Mouse (Mus musculus) heart, postnatal 0 days (tissue): ENCODE data around the gene Mpp2. TPM values are rescaled to one million over a fixed set of nuclear protein-coding genes. Genes with fewer than 3 reads are reported as not detected.

ENCODE experiments used
- ATAC-seq: fragments of 200-750 bp; cut with Nextera tagmentation; 2 replicates; pipeline ENCODE4 v1.8.0; 2017; ENCODE audit warnings: low read depth, moderate number of reproducible peaks, moderate library complexity; ENCODE audit not compliant: insufficient read depth
- DNase-seq: peaks from one replicate; pipeline ENCODE4 v3.0.0-alpha.2; 2016; ENCODE audit warnings: low spot score
- H3K27ac ChIP-seq: fragments of 300-500 bp; sonication (generic); 2 replicates; pipeline ENCODE4 v1.5.1; 2014; ENCODE audit warnings: low read depth, mild to moderate bottlenecking
- H3K27me3 ChIP-seq: fragments of 300-500 bp; sonication (generic); 2 replicates; pipeline ENCODE4 v1.6.1; 2014; ENCODE audit warnings: low read length, mixed read lengths; ENCODE audit not compliant: control insufficient read depth, insufficient read depth
- H3K36me3 ChIP-seq: fragments of 300-500 bp; sonication (generic); replicated peaks from 2 replicates; pipeline ENCODE4 v1.6.1; 2014; ENCODE audit warnings: low read length, mixed read lengths; ENCODE audit not compliant: control insufficient read depth, insufficient read depth
- H3K4me1 ChIP-seq: fragments of 300-500 bp; sonication (generic); 2 replicates; pipeline ENCODE4 v1.6.1; 2014; ENCODE audit warnings: antibody characterized with exemption; ENCODE audit not compliant: control insufficient read depth, insufficient read depth
- H3K4me2 ChIP-seq: fragments of 300-500 bp; sonication (generic); 2 replicates; pipeline ENCODE4 v1.6.1; 2014; ENCODE audit warnings: low read depth, mild to moderate bottlenecking, low read length, moderate library complexity
- H3K4me3 ChIP-seq: fragments of 300-500 bp; sonication (generic); 2 replicates; pipeline ENCODE4 v1.5.1; 2014; ENCODE audit warnings: low read depth, low read length
- H3K9ac ChIP-seq: fragments of 300-500 bp; sonication (generic); replicated peaks from 2 replicates; pipeline ENCODE4 v1.6.1; 2014; ENCODE audit warnings: low read depth, low read length, mixed read lengths
- H3K9me3 ChIP-seq: fragments of 300-500 bp; sonication (generic); replicated peaks from 2 replicates; pipeline ENCODE4 v1.6.1; 2016; ENCODE audit warnings: low read length; ENCODE audit not compliant: control insufficient read depth
- CTCF ChIP-seq: IDR thresholded peaks from 2 replicates; pipeline ENCODE4 v1.5.1; 2016; ENCODE audit warnings: antibody characterized with exemption, control low read depth, low read depth
- EP300 ChIP-seq: IDR thresholded peaks from 2 replicates; pipeline ENCODE4 v1.6.1; 2016; ENCODE audit warnings: antibody characterized with exemption, low read depth
- WGBS: fragments of 180-500 bp; shearing (Covaris S2); extraction: QIAGEN DNeasy Blood & Tissue Kit; methylation state at CpG from one replicate; pipeline ENCODE4 v1.1.7; 2014; 5-methylcytosine and 5-hydroxymethylcytosine counted together
- polyA plus RNA-seq: library from polyadenylated mRNA; unstranded; fragments of >200 nt; fragmentation: Nextera tagmentation; extraction: Ambion mirVana; gene quantifications from 2 replicates; pipeline ENCODE4 v1.2.1, GENCODE M21; 2015
- total RNA-seq: library from RNA; depleted of rRNA; stranded (reverse); fragments of >200 nt; gene quantifications from 2 replicates; pipeline ENCODE4 v1.2.3, GENCODE M21; 2014; ENCODE audit warnings: low replicate concordance

Mpp2 gene
- total and polyA plus RNA-seq, 2 experiments from 2014 or later: 2.1 to 12.1 TPM

DNA sequence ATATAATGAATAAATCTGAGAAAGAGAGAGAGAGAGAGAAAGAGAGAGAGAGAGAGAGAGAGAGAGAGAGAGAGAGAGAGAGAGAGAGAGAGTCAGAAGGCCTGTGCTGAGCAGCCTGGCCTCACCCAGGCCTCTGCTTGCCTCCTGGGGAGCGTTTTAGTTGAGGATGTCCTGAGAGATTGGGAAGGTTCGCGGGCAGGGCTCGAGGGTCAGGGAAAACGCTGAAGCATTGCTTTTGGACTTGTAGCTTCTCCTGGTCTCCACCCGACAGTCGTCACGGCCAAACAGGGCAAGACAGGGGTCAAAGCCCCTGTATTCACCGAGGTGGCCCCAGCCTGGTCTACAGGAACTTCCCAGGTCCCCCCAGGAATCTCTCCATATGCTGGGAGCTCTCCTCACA lies 41.7 kb downstream of the Mpp2 start:
- Histone ChIP-seq H3K36me3 (no peaks in the 10 kb centered on the region), H3K27ac (no peak overlapping the region), H3K9ac (no peak overlapping the region), H3K4me2 (no peak overlapping the region), H3K27me3 (no peaks in the 10 kb centered on the region), H3K9me3 (no peaks in the 10 kb centered on the region), H3K4me3 (no peak overlapping the region), H3K4me1 (no peaks in the 10 kb centered on the region)
- no peak for TF ChIP-seq EP300
- no peak for TF ChIP-seq CTCF
- ATAC-seq: no peak
- WGBS: 78% methylated on average over 9 of the region's 9 CpGs
- no peak for DNase-seq

DNA sequence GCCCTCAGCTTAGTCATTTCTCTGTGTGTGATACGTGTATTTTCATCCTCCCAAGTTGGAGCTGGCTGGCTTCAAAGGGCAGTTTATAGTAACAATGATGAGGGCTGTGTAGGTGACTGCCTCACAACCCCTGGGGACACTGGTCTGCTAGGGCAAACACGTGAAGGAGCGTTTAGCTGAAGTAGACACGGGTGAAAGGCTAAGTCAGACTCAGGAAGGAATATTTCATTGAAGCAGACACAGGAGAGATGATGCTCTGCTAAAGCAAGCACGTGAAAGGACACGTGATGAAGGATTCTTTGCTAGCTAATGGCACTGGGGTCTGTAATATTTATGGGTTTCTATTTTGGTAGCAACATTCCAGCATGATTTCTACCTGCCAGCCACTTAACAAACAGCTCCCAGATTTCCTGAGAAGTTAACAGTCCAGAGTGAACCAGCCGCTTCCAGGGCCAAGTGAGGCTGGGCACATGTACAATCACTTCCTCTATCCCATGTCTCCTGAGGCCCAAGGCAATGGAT lies 43.6 kb downstream of the Mpp2 start:
- no peak overlapping the region for H3K4me3 ChIP-seq
- no peak for ATAC-seq
- WGBS: 69% methylated on average over 7 of the region's 7 CpGs
- no peaks in the 10 kb centered on the region for H3K9me3 ChIP-seq
- no peak overlapping the region for H3K27ac ChIP-seq
- no peak overlapping the region for H3K9ac ChIP-seq
- no peak overlapping the region for H3K4me2 ChIP-seq
- no peaks in the 10 kb centered on the region for H3K36me3 ChIP-seq
- peaks cover 2% of the 10 kb centered on the region; the same call in 1 of the 2 replicates for H3K4me1 ChIP-seq
- DNase-seq: no peak
- no peaks in the 10 kb centered on the region for H3K27me3 ChIP-seq
- TF ChIP-seq EP300 (no peak), CTCF (no peak)

DNA sequence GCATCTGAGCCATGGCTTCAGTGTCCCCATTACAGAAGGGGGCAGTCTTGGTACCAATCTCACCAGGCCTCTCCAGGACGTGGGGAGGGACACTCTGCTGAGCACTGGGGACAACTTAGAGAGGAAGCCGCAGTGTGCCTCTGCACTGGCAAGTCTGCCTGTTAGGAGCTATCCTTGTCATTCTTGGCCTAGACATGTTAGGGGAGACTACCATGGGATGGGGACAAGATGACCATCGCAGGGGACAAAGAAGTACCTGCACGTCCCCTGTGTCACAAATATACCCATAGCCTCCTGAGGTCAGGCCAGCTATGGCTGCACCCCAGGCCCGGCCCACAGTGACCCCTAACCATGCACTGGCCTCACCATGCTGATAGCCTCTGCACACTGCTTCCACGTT lies 44.9 kb downstream of the Mpp2 start:
- TF ChIP-seq CTCF (no peak), EP300 (no peak)
- H3K27ac ChIP-seq: no peak overlapping the region; the same call in 1 of the 2 replicates
- no peaks in the 10 kb centered on the region for H3K36me3 ChIP-seq
- ATAC-seq (no peak), DNase-seq (no peak)
- H3K9me3 ChIP-seq: no peaks in the 10 kb centered on the region
- WGBS: 85% methylated on average over 6 of the region's 6 CpGs
- peaks cover 4% of the 10 kb centered on the region; the same call in 1 of the 2 replicates for H3K4me1 ChIP-seq
- peak overlapping the region; percentile 49 for H3K4me2 ChIP-seq
- no peak overlapping the region for H3K9ac ChIP-seq
- peak overlapping the region; percentile 42; the same call in 1 of the 2 replicates for H3K4me3 ChIP-seq
- no peaks in the 10 kb centered on the region for H3K27me3 ChIP-seq

DNA sequence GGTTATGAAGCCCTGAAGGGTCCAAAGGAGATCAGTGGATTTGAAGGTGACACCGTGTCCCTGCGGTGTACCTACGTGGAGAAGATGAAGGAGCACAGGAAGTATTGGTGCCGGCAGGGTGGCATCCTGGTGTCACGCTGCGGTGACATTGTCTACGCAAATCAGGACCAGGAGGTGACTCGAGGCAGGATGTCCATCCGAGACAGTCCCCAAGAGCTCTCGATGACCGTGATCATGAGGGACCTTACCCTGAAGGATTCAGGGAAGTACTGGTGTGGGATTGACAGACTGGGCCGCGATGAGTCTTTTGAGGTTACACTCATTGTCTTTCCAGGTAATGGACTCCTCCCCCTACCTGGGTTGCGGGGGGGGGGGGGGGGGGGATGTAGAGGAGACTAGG lies 45.3 kb downstream of the Mpp2 start:
- no peak for DNase-seq
- no peaks in the 10 kb centered on the region for H3K27me3 ChIP-seq
- H3K36me3 ChIP-seq: no peaks in the 10 kb centered on the region
- H3K4me1 ChIP-seq: peaks cover 4% of the 10 kb centered on the region; the same call in 1 of the 2 replicates
- H3K4me2 ChIP-seq: peak overlapping the region; percentile 49
- H3K4me3 ChIP-seq: peak overlapping the region; percentile 42; the same call in 1 of the 2 replicates
- no peak overlapping the region for H3K9ac ChIP-seq
- WGBS: 85% methylated on average over 13 of the region's 14 CpGs
- no peaks in the 10 kb centered on the region for H3K9me3 ChIP-seq
- no peak for ATAC-seq
- H3K27ac ChIP-seq: no peak overlapping the region; the same call in 1 of the 2 replicates
- TF ChIP-seq CTCF (no peak), EP300 (no peak)

DNA sequence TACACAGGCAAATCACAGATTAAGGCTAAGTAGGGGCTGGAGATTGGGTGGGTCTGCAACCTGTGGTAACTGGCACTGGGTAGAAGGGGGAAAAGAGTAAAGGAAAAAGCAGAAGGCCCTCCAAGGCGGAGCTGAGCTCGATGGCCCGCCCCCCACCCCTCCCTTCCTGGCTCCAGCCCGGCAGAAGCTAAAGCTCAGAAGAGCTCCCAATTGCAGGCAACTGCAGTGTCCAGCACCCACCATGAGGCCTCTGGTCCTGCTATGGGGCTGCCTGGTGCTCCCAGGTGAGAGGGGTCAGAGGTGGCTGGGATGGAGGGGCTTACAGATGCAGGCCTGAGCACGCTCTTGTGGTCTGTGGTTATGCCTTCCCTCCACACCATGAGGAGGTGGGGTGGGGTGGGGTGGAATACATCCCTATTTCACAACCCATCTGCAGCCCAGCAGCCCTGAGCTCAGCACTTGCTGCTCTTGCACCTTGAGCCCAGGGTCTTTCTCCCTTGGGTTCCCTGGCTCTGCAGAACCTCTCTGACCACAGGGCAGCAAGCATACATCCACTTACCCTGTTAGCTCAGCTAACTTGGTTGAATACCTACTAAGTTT lies 46.9 kb downstream of the Mpp2 start, which contains the start of gene Cd300lg:
TSS of gene Cd300lg (plus strand) at position 160 of the 600 bp plus-strand sequence.
- H3K9me3 ChIP-seq: no peaks in the 10 kb centered on the region
- H3K4me3 ChIP-seq: peak within 1 kb of the TSS; percentile 42
- H3K27ac ChIP-seq: peak within 1 kb of the TSS; percentile 65; the same call in 1 of the 2 replicates
- no peaks in the 10 kb centered on the region for H3K27me3 ChIP-seq
- H3K9ac ChIP-seq: 0 out of 2 replicates have a peak within 1 kb of the TSS, but pooled peaks have one; percentile 3
- peaks cover 4% of the 10 kb centered on the region; the same call in 1 of the 2 replicates for H3K4me1 ChIP-seq
- 43% methylated on average over 5 of the region's 5 CpGs for WGBS
- peak within 1 kb of the TSS; percentile 49 for H3K4me2 ChIP-seq
- no peak for ATAC-seq
- no peaks in the 10 kb centered on the region for H3K36me3 ChIP-seq
- TF ChIP-seq CTCF: no peak
- TF ChIP-seq EP300: no peak
- DNase-seq: no peak

DNA sequence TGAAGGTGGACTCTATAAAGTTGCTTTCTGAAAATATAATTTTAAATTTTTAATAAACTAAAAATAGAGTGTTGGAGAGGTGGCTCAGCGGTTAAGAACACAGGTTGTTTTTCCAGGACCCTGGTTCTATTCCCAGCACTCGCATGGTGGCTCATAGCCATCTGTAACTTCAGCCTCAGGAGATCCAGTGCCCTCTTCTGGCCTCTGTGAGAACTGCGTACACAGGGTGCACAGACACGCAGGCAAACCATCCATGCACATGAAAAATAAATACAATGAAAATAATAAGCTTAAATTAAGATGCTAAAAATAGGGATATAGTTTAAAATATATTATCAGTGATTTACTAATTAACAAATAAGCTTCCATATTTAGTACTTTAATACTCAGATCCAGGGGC lies 47.7 kb downstream of the Mpp2 start:
- Histone ChIP-seq H3K9ac (no peak overlapping the region), H3K4me1 (peaks cover 4% of the 10 kb centered on the region; the same call in 1 of the 2 replicates), H3K36me3 (no peaks in the 10 kb centered on the region), H3K27ac (no peak overlapping the region), H3K4me3 (no peak overlapping the region), H3K9me3 (no peaks in the 10 kb centered on the region), H3K4me2 (no peak overlapping the region), H3K27me3 (no peaks in the 10 kb centered on the region)
- ATAC-seq (no peak), DNase-seq (no peak)
- TF ChIP-seq CTCF (no peak), EP300 (no peak)
- WGBS: 73% methylated on average over 4 of the region's 4 CpGs
